Mouse (Mus musculus) olfactory bulb, adult 2 months (tissue): ENCODE measurements around the gene Wnt4.

Experiments
- CTCF ChIP-seq: fragments of 200-500 bp; IDR thresholded peaks from 2 replicates; pipeline ENCODE4 v1.5.1; 2012; ENCODE audit warnings: low read depth, mild to moderate bottlenecking, low read length, moderate library complexity; ENCODE audit not compliant: insufficient read depth
- POLR2A ChIP-seq: fragments of 200-500 bp; IDR thresholded peaks from 2 replicates; pipeline ENCODE4 v1.6.1; 2012; ENCODE audit warnings: mild to moderate bottlenecking, low read depth, low read length, moderate library complexity; ENCODE audit not compliant: insufficient read depth

DNA sequence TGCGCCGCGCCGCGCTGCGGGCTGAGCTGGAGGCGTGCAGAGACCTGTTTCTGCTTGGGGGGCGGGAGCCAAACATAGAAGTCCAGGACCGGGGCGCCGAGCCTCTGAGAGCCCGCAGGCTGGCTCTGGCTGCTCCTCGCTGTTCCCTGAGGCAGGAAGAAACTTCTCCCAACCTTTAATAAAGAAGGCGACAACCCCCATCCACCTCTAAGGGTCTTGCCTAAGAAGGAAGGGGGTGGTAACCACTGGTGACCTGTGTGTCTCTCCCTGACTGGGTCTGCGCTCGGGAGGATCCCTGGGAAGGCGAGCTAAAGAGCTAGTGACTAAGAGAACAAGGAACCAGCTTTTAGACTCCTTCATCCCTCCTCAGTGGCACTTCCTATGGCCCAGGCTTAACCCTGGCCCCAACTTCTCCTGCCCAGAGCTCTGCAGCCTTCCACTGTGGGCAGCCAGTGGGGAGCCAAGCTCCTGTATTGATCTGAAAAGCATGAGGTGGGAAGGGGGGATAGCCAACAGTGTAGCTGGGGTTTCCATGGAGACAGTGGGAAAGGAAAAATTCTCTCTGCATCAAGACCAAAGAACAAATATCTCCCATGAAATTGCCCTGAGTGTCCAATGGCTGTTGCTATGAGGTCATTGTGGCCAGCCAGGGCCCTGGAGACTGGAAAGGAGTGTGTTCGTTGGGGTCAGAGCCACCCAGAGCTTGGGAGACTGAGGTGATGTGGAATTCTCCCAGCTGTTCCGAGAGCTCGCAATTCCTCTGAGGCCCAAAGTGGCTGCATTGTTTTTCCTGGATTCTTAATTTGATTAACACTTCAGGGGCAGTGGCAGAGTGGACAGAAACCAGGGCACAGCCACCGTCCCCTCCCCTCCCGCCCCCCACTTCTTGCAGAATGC, 1.1 kb downstream of the Wnt4 start:
- TF ChIP-seq CTCF = no peak
- no peak for TF ChIP-seq POLR2A
